Mouse (Mus musculus) forebrain, postnatal 0 days (tissue): ENCODE data around the gene Gm17657. TPM values are rescaled to one million over a fixed set of nuclear protein-coding genes. Genes with fewer than 3 reads are reported as not detected.
"Not testable (repeated sequence)": the region's sequence is repeated elsewhere in the genome, so short reads cannot be mapped to it uniquely, and the experiment has no call there.

ENCODE experiments used
- ATAC-seq: fragments of 200-750 bp; cut with Nextera tagmentation; 2 replicates; pipeline ENCODE4 v1.8.0; 2017; ENCODE audit warnings: mild to moderate bottlenecking, moderate library complexity
- DNase-seq: peaks from one replicate; pipeline ENCODE4 v3.0.0-alpha.2; 2015
- H3K27ac ChIP-seq: fragments of 300-500 bp; sonication (generic); 2 replicates; pipeline ENCODE4 v1.5.1; 2014; ENCODE audit warnings: low read depth, mild to moderate bottlenecking, antibody characterized with exemption, low read length, moderate library complexity, mixed read lengths
- H3K27me3 ChIP-seq: fragments of 300-500 bp; sonication (generic); 2 replicates; pipeline ENCODE4 v1.6.1; 2014; ENCODE audit warnings: mild to moderate bottlenecking, low read length, mixed read lengths; ENCODE audit not compliant: insufficient read depth
- H3K36me3 ChIP-seq: fragments of 300-500 bp; sonication (generic); 2 replicates; pipeline ENCODE4 v1.6.1; 2014; ENCODE audit warnings: mild to moderate bottlenecking, moderate library complexity; ENCODE audit not compliant: insufficient read depth
- H3K4me1 ChIP-seq: fragments of 300-500 bp; sonication (generic); 2 replicates; pipeline ENCODE4 v1.6.1; 2014; ENCODE audit warnings: antibody characterized with exemption; ENCODE audit not compliant: insufficient read depth
- H3K4me2 ChIP-seq: fragments of 300-500 bp; sonication (generic); 2 replicates; pipeline ENCODE4 v1.6.1; 2014; ENCODE audit warnings: low read depth, mild to moderate bottlenecking, moderate library complexity
- H3K4me3 ChIP-seq: fragments of 300-500 bp; sonication (generic); 2 replicates; pipeline ENCODE4 v1.5.1; 2014; ENCODE audit warnings: low read depth, low read length, mixed read lengths
- H3K9ac ChIP-seq: fragments of 300-500 bp; sonication (generic); 2 replicates; pipeline ENCODE4 v1.6.1; 2014; ENCODE audit warnings: mild to moderate bottlenecking
- H3K9me3 ChIP-seq: fragments of 300-500 bp; sonication (generic); 2 replicates; pipeline ENCODE4 v1.6.1; 2016; ENCODE audit warnings: low read length
- CTCF ChIP-seq: sonication (generic); IDR thresholded peaks from 2 replicates; pipeline ENCODE4 v1.5.1; 2016; ENCODE audit warnings: antibody characterized with exemption, control low read depth, low read depth
- WGBS: fragments of 180-500 bp; shearing (Covaris S2); extraction: QIAGEN DNeasy Blood & Tissue Kit; methylation state at CpG from one replicate; pipeline ENCODE4 v1.1.7; 2014; 5-methylcytosine and 5-hydroxymethylcytosine counted together
- polyA plus RNA-seq: library from polyadenylated mRNA; unstranded; fragments of >200 nt; fragmentation: Nextera tagmentation; extraction: Ambion mirVana; gene quantifications from 2 replicates; pipeline ENCODE4 v1.2.1, GENCODE M21; 2015
- total RNA-seq: library from RNA; depleted of rRNA; stranded (reverse); fragments of >200 nt; gene quantifications from 2 replicates; pipeline ENCODE4 v1.2.3, GENCODE M21; 2014

The Gm17657 gene
- total and polyA plus RNA-seq, 2 experiments from 2014 or later = not detected

- TF ChIP-seq CTCF = no peak
- no peak for ATAC-seq
- no peaks in the 10 kb centered on the region for H3K27me3 ChIP-seq
- H3K4me1 ChIP-seq = no peaks in the 10 kb centered on the region
- no peaks in the 10 kb centered on the region for H3K9me3 ChIP-seq
- H3K9ac ChIP-seq = no peak overlapping the region
- H3K4me2 ChIP-seq = no peak overlapping the region
- H3K27ac ChIP-seq = no peak overlapping the region
- DNase-seq = no peak
- H3K4me3 ChIP-seq = no peak overlapping the region
- H3K36me3 ChIP-seq = no peaks in the 10 kb centered on the region
- whole genome bisulfite sequencing = 93% methylated on average over 11 of the region's 11 CpGs
These were observed 15.6 kb downstream of the Gm17657 start for GRCm38 (mm10) chr17:29533866-29534265.

GRCm38 (mm10) chr17:29531757-29532384, 17.6 kb downstream of the Gm17657 start:
- no peaks in the 10 kb centered on the region for H3K36me3 ChIP-seq
- H3K27ac ChIP-seq = no peak overlapping the region
- H3K9me3 ChIP-seq = no peaks in the 10 kb centered on the region
- no peak overlapping the region for H3K9ac ChIP-seq
- no peak for DNase-seq
- no peaks in the 10 kb centered on the region for H3K27me3 ChIP-seq
- 37% methylated on average over 10 of the region's 10 CpGs for WGBS
- ATAC-seq = no peak
- H3K4me3 ChIP-seq = no peak overlapping the region
- no peaks in the 10 kb centered on the region for H3K4me1 ChIP-seq
- H3K4me2 ChIP-seq = no peak overlapping the region
- TF ChIP-seq CTCF = no peak

GRCm38 (mm10) chr17:29531278-29531677, 18.2 kb downstream of the Gm17657 start:
- H3K4me2 ChIP-seq = no peak overlapping the region
- H3K36me3 ChIP-seq = no peaks in the 10 kb centered on the region
- TF ChIP-seq CTCF = no peak
- H3K27ac ChIP-seq = no peak overlapping the region
- DNase-seq = no peak
- no peaks in the 10 kb centered on the region for H3K4me1 ChIP-seq
- H3K9ac ChIP-seq = no peak overlapping the region
- H3K27me3 ChIP-seq = no peaks in the 10 kb centered on the region
- no peaks in the 10 kb centered on the region for H3K9me3 ChIP-seq
- H3K4me3 ChIP-seq = no peak overlapping the region
- WGBS = 76% methylated on average over 9 of the region's 9 CpGs
- no peak for ATAC-seq

GRCm38 (mm10) chr17:29530508-29530907, 18.9 kb downstream of the Gm17657 start:
- Histone ChIP-seq H3K27ac (no peak overlapping the region), H3K9me3 (no peaks in the 10 kb centered on the region), H3K4me1 (no peaks in the 10 kb centered on the region), H3K4me3 (no peak overlapping the region), H3K4me2 (no peak overlapping the region), H3K27me3 (no peaks in the 10 kb centered on the region), H3K9ac (no peak overlapping the region), H3K36me3 (no peaks in the 10 kb centered on the region)
- DNase-seq (no peak), ATAC-seq (no peak)
- TF ChIP-seq CTCF = no peak
- 84% methylated on average over 6 of the region's 6 CpGs for WGBS

GRCm38 (mm10) chr17:29528568-29529187, 20.8 kb downstream of the Gm17657 start:
- Histone ChIP-seq H3K4me1 (no peaks in the 10 kb centered on the region), H3K36me3 (no peaks in the 10 kb centered on the region), H3K4me2 (no peak overlapping the region), H3K27ac (no peak overlapping the region), H3K9ac (no peak overlapping the region), H3K9me3 (no peaks in the 10 kb centered on the region), H3K27me3 (no peaks in the 10 kb centered on the region), H3K4me3 (no peak overlapping the region)
- DNase-seq (peak; percentile 29), ATAC-seq (no peak)
- WGBS = 82% methylated on average over 8 of the region's 8 CpGs
- peak; percentile 62 for TF ChIP-seq CTCF

GRCm38 (mm10) chr17:29525613-29526012, 23.8 kb downstream of the Gm17657 start:
- no peak for DNase-seq
- 0 out of 2 replicates have a peak, but pooled peaks have one; percentile 13 for TF ChIP-seq CTCF
- no peaks in the 10 kb centered on the region for H3K4me1 ChIP-seq
- no peak overlapping the region for H3K27ac ChIP-seq
- no peak overlapping the region for H3K4me3 ChIP-seq
- H3K9ac ChIP-seq = no peak overlapping the region
- H3K9me3 ChIP-seq = no peaks in the 10 kb centered on the region
- no peaks in the 10 kb centered on the region for H3K36me3 ChIP-seq
- 84% methylated on average over 2 of the region's 2 CpGs for WGBS
- ATAC-seq = no peak
- no peak overlapping the region for H3K4me2 ChIP-seq
- H3K27me3 ChIP-seq = no peaks in the 10 kb centered on the region

- H3K4me2 ChIP-seq = no peak overlapping the region
- 79% methylated on average over 8 of the region's 8 CpGs for WGBS
- no peak for DNase-seq
- H3K9me3 ChIP-seq = no peaks in the 10 kb centered on the region
- no peaks in the 10 kb centered on the region for H3K36me3 ChIP-seq
- no peak overlapping the region for H3K9ac ChIP-seq
- H3K27me3 ChIP-seq = no peaks in the 10 kb centered on the region
- H3K4me1 ChIP-seq = no peaks in the 10 kb centered on the region
- ATAC-seq = no peak
- TF ChIP-seq CTCF = no peak
- no peak overlapping the region for H3K27ac ChIP-seq
- no peak overlapping the region for H3K4me3 ChIP-seq
These were observed 29.7 kb downstream of the Gm17657 start for GRCm38 (mm10) chr17:29519731-29520130.

- not testable (repeated sequence) for H3K36me3 ChIP-seq, H3K9ac ChIP-seq, ATAC-seq, H3K27me3 ChIP-seq, H3K4me1 ChIP-seq, H3K4me3 ChIP-seq, DNase-seq, H3K9me3 ChIP-seq, H3K4me2 ChIP-seq, H3K27ac ChIP-seq
- WGBS = 93% methylated on average over 5 of the region's 5 CpGs
These were observed 30.8 kb downstream of the Gm17657 start for GRCm38 (mm10) chr17:29518665-29519064.
